Mouse (Mus musculus): ENCODE data around the gene Enoph1. TPM values are rescaled to one million over a fixed set of nuclear protein-coding genes. Genes with fewer than 3 reads are reported as not detected.

The Enoph1 gene
- 50.6 and 55.5 TPM in 2 replicates for polyA plus RNA-seq (2015; fragmentation: Nextera tagmentation; extraction: Ambion mirVana)

DNA sequence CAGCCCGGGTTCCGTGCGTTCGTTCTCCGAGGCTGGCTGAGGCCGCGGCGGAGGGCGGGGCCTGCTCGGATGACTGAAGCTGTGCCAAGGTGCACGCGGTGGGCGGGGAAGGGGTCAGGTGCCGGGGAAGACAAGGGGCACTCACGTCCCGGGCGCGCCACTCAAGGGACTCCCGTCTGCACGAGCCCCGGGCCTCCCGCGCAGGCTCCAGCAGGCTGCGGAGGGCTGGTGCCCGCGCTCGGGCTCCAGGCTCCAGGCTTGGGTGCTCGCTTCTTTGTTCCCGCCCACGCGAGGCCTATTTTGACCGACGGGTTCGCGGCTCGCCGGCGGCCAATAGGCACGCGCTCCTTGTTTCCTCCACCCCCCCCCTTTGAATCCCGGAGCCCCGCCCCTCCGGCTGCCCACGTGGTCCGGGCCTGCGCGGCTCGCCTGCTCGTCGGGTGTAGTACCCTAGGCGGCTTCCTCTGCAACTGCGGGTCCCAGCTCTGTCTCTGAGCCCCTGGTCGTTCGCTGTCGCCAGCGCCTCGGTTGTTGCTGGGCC lies at the start of gene Enoph1, which contains the start of gene Hnrnpdl:
Gene Enoph1, plus strand, starts transcription at position 384 of the 541 bp plus-strand sequence.
Gene Hnrnpdl, minus strand, starts transcription at position 63 of the 541 bp plus-strand sequence.
- H3K9me3 ChIP-seq, result no peaks in the 10 kb centered on the region
- H3K4me2 ChIP-seq, result peak within 1 kb of the TSS; percentile 87
- peak within 1 kb of the TSS; percentile 90 for H3K4me3 ChIP-seq
- H3K27me3 ChIP-seq, result no peaks in the 10 kb centered on the region
- peak within 1 kb of the TSS; percentile 99 for H3K9ac ChIP-seq
- H3K27ac ChIP-seq (replicated peaks), result peak within 1 kb of the TSS; percentile 99
- peaks cover 13% of the 10 kb centered on the region for H3K36me3 ChIP-seq
- WGBS, result under 1% methylated on average over 57 of the region's 57 CpGs
- peak; percentile 92 for ATAC-seq (ENCODE audit: low FRiP score, low read depth)
- H3K4me1 ChIP-seq (replicated peaks), result peaks cover 58% of the 10 kb centered on the region

DNA sequence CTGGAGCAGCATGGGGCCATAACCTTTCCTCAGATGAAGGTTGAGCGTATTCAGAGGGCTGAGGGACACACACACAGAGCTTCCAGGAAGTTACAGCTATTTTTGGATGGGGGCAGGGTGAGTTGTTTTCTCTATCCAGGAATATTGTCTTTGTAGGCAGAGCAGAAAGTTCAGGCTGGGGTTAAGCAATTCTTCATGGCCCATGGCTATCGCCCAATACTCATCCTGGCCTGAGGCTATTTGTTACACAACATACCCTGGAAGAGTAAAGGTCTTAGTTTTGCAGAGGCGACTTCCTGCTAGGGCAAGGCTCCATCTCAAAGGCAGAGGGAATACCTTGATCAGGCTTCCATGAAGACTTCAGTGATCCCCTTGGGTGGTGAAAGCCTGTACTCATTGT lies 45.6 kb upstream of the Enoph1 start:
- no peaks in the 10 kb centered on the region for H3K36me3 ChIP-seq
- no peaks in the 10 kb centered on the region for H3K4me1 ChIP-seq (replicated peaks)
- no peak for ATAC-seq (ENCODE audit: low FRiP score, low read depth)
- no peak overlapping the region for H3K4me3 ChIP-seq
- H3K4me2 ChIP-seq, result no peak overlapping the region
- no peaks in the 10 kb centered on the region for H3K27me3 ChIP-seq
- no peak overlapping the region for H3K27ac ChIP-seq (replicated peaks)
- H3K9me3 ChIP-seq, result no peaks in the 10 kb centered on the region
- H3K9ac ChIP-seq, result no peak overlapping the region
- 82% methylated on average over 3 of the region's 3 CpGs for WGBS

DNA sequence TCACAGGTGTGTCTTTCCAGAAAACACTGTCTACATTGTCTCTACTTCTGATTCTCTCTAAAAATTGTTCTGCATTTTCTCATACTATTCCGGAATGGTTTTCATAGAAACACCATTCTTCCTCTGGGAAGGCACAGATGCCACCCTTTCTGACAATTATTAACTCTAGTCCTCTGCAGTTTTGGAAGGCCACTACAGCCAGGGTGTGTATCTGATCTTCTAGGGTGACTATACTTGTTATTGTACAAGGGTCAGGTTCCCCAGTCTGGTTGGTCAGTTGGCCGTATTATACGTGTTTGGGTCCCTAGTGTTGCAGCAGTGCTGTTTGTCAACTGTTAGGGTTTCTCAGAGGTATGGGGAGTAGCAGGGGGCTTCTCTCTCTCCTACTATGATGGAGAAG lies 45.1 kb upstream of the Enoph1 start:
- H3K27ac ChIP-seq (replicated peaks), result no peak overlapping the region
- no peak for ATAC-seq (ENCODE audit: low FRiP score, low read depth)
- H3K36me3 ChIP-seq, result no peaks in the 10 kb centered on the region
- H3K4me1 ChIP-seq (replicated peaks), result no peaks in the 10 kb centered on the region
- no peak overlapping the region for H3K4me3 ChIP-seq
- no peak overlapping the region for H3K9ac ChIP-seq
- 98% methylated on average over 3 of the region's 3 CpGs for WGBS
- no peaks in the 10 kb centered on the region for H3K9me3 ChIP-seq
- no peaks in the 10 kb centered on the region for H3K27me3 ChIP-seq
- no peak overlapping the region for H3K4me2 ChIP-seq

- H3K27me3 ChIP-seq, result no peaks in the 10 kb centered on the region
- 76% methylated on average over 7 of the region's 7 CpGs for WGBS
- H3K4me1 ChIP-seq (replicated peaks), result no peaks in the 10 kb centered on the region
- no peak for ATAC-seq (ENCODE audit: low FRiP score, low read depth)
- no peaks in the 10 kb centered on the region for H3K9me3 ChIP-seq
- H3K4me3 ChIP-seq, result no peak overlapping the region
- H3K4me2 ChIP-seq, result no peak overlapping the region
- H3K36me3 ChIP-seq, result no peaks in the 10 kb centered on the region
- no peak overlapping the region for H3K27ac ChIP-seq (replicated peaks)
- H3K9ac ChIP-seq, result no peak overlapping the region
These were observed 39.7 kb upstream of the Enoph1 start for GRCm38 (mm10) chr5:100000048-100000447.

GRCm38 (mm10) chr5:100000500-100000899 lies 39.3 kb upstream of the Enoph1 start:
- Histone ChIP-seq H3K36me3 (no peaks in the 10 kb centered on the region), H3K4me3 (no peak overlapping the region), H3K27ac (replicated peaks) (no peak overlapping the region), H3K9me3 (no peaks in the 10 kb centered on the region), H3K27me3 (no peaks in the 10 kb centered on the region), H3K4me1 (replicated peaks) (no peaks in the 10 kb centered on the region), H3K4me2 (no peak overlapping the region), H3K9ac (no peak overlapping the region)
- WGBS, result 40% methylated on average over 6 of the region's 8 CpGs
- peak; percentile 15; the same call in 1 of the 2 replicates for ATAC-seq (ENCODE audit: low FRiP score, low read depth)

DNA sequence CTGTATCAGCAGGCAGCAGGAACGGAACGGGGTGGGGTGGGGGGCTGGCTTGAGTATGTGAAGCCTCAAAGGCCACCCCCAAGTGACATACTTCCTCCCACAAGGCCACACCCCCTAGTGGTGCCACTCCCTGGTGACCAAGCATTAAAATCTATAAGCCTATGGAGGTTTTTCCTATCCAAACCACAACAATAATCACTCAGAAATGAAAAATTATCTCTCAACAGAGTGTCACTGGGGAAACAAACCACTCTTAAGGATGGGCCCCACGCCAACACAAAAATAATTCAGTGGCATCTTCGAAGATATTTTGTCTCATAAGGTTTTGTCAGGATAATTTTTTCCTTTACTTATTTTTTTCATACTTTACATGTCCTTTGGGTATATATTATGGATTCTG lies 35.9 kb upstream of the Enoph1 start:
- no peaks in the 10 kb centered on the region for H3K27me3 ChIP-seq
- no peak overlapping the region for H3K4me3 ChIP-seq
- no peaks in the 10 kb centered on the region for H3K9me3 ChIP-seq
- no peak overlapping the region for H3K4me2 ChIP-seq
- H3K4me1 ChIP-seq (replicated peaks), result no peaks in the 10 kb centered on the region
- no peak overlapping the region for H3K9ac ChIP-seq
- 83% methylated on average over 4 of the region's 4 CpGs for WGBS
- H3K36me3 ChIP-seq, result no peaks in the 10 kb centered on the region
- ATAC-seq (ENCODE audit: low FRiP score, low read depth), result no peak
- H3K27ac ChIP-seq (replicated peaks), result no peak overlapping the region

- Histone ChIP-seq H3K9ac (no peak overlapping the region), H3K4me3 (no peak overlapping the region), H3K27me3 (no peaks in the 10 kb centered on the region), H3K9me3 (no peaks in the 10 kb centered on the region), H3K36me3 (no peaks in the 10 kb centered on the region), H3K4me1 (replicated peaks) (no peaks in the 10 kb centered on the region), H3K4me2 (no peak overlapping the region), H3K27ac (replicated peaks) (no peak overlapping the region)
- no peak for ATAC-seq (ENCODE audit: low FRiP score, low read depth)
- WGBS, result 67% methylated on average over 3 of the region's 3 CpGs
These were observed 34.4 kb upstream of the Enoph1 start for GRCm38 (mm10) chr5:100005431-100005830.

DNA sequence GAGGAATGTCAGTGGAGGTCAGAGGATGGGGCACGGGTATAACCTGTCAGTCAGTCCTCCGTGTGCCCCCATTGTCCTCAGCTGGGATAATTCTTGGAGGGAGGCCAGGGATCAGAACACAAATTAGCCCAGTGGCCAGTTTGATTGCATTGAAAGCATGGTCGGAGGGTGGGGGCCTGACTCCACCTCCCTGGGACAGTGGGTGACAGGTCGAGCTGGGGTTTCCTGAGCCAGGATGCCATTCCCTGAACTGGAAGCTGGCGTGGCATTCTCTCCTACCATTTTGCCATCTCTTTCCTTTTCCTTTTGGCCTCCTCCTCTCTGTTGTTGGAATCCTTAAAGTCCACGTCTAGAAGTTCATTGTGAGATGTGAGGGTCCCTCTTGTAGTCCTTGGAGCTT lies 33.9 kb upstream of the Enoph1 start:
- Histone ChIP-seq H3K4me1 (replicated peaks) (no peaks in the 10 kb centered on the region), H3K4me2 (no peak overlapping the region), H3K36me3 (no peaks in the 10 kb centered on the region), H3K9ac (no peak overlapping the region), H3K9me3 (no peaks in the 10 kb centered on the region), H3K27ac (replicated peaks) (no peak overlapping the region), H3K27me3 (no peaks in the 10 kb centered on the region), H3K4me3 (no peak overlapping the region)
- no peak for ATAC-seq (ENCODE audit: low FRiP score, low read depth)
- WGBS, result 85% methylated on average over 6 of the region's 6 CpGs

DNA sequence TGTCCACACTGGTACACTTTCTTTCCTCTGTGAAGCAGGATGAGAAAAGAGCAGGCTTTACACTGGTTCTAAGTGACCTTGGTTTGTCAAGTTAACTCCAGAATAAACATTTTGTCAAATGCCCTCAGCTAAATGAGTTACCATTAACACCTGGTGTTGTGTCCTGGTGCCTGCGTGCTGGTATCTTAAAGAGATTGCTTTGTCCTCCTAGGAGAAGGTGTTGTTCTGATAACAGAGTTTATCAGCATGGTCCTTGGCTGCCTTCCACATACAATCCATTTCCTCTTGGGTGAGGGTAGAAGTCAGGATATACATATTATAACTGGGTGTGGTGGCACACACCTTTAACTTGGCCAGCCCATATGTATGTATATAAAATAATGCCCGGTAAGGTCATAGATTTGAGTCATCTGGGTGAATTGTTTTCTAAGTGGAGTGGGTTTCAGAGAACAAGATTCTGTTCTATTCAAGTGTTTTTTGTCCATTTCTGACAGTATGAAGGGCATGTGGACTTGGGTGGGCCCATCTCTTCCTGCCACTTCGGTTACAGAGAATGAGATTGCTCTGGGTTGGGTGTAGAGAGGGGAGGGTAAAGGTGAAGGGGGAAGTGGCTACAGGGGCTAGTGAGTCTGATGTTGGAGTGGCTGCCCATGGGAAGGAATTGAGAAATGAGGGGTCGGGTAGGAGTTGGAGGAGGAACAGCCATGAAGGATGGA lies 33.3 kb upstream of the Enoph1 start:
- Histone ChIP-seq H3K4me1 (replicated peaks) (no peaks in the 10 kb centered on the region), H3K4me2 (no peak overlapping the region), H3K9me3 (no peaks in the 10 kb centered on the region), H3K27ac (replicated peaks) (no peak overlapping the region), H3K4me3 (no peak overlapping the region), H3K36me3 (no peaks in the 10 kb centered on the region), H3K9ac (no peak overlapping the region), H3K27me3 (no peaks in the 10 kb centered on the region)
- WGBS, result 95% methylated on average over 4 of the region's 4 CpGs
- no peak for ATAC-seq (ENCODE audit: low FRiP score, low read depth)

DNA sequence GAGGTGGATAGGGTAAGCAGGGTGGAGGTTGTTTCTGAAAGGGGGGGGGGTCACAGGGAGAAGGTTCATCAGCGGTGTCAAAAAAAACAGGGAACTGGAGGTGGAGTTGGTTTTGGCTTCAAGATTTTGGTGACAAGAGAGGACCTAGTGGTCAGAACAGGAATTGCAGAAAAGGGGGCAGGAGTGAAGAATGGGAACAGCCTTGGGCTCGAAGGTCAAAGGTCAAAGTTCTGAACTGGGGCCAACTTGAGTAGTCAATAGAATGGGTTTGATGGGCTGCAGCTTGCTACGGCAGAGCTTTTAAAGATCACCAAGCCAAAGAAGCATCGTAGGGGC lies 32.8 kb upstream of the Enoph1 start:
- H3K4me1 ChIP-seq (replicated peaks), result no peaks in the 10 kb centered on the region
- WGBS, result 77% methylated on average over 4 of the region's 4 CpGs
- no peak overlapping the region for H3K9ac ChIP-seq
- no peak overlapping the region for H3K4me3 ChIP-seq
- H3K27ac ChIP-seq (replicated peaks), result no peak overlapping the region
- no peaks in the 10 kb centered on the region for H3K9me3 ChIP-seq
- H3K27me3 ChIP-seq, result no peaks in the 10 kb centered on the region
- no peaks in the 10 kb centered on the region for H3K36me3 ChIP-seq
- ATAC-seq (ENCODE audit: low FRiP score, low read depth), result no peak
- no peak overlapping the region for H3K4me2 ChIP-seq

GRCm38 (mm10) chr5:100008485-100008884 lies 31.3 kb upstream of the Enoph1 start:
- no peak for ATAC-seq (ENCODE audit: low FRiP score, low read depth)
- 63% methylated on average over 3 of the region's 3 CpGs for WGBS
- Histone ChIP-seq H3K9me3 (no peaks in the 10 kb centered on the region), H3K27me3 (no peaks in the 10 kb centered on the region), H3K36me3 (no peaks in the 10 kb centered on the region), H3K27ac (replicated peaks) (no peak overlapping the region), H3K4me3 (no peak overlapping the region), H3K9ac (no peak overlapping the region), H3K4me2 (no peak overlapping the region), H3K4me1 (replicated peaks) (no peaks in the 10 kb centered on the region)

DNA sequence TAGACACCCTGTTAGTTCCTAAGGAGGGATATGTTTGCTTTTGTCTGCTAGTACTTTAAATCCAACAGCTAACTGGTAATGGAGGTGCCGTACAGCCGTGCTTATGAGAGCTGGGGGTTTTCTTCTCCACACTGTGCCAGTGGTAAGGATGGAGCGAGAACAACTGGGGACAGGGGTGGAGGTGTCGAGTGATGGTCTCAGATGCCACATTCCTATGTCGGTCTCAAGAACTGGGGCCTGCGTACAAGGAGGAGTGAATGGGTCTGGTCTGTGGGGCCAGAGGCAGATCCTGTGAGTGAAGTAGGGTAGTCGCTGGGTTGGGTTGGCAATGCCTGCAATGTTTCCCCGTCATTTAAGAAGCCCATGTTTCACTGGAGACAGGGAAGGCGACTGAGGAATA lies 27.2 kb upstream of the Enoph1 start:
- 93% methylated on average over 9 of the region's 9 CpGs for WGBS
- no peaks in the 10 kb centered on the region for H3K27me3 ChIP-seq
- H3K4me2 ChIP-seq, result no peak overlapping the region
- no peaks in the 10 kb centered on the region for H3K4me1 ChIP-seq (replicated peaks)
- no peaks in the 10 kb centered on the region for H3K9me3 ChIP-seq
- no peaks in the 10 kb centered on the region for H3K36me3 ChIP-seq
- ATAC-seq (ENCODE audit: low FRiP score, low read depth), result no peak
- no peak overlapping the region for H3K27ac ChIP-seq (replicated peaks)
- no peak overlapping the region for H3K9ac ChIP-seq
- H3K4me3 ChIP-seq, result no peak overlapping the region

GRCm38 (mm10) chr5:100020089-100020488 lies 19.7 kb upstream of the Enoph1 start:
- no peak overlapping the region for H3K4me3 ChIP-seq
- ATAC-seq (ENCODE audit: low FRiP score, low read depth), result no peak
- no peak overlapping the region for H3K27ac ChIP-seq (replicated peaks)
- no peaks in the 10 kb centered on the region for H3K4me1 ChIP-seq (replicated peaks)
- H3K9ac ChIP-seq, result no peak overlapping the region
- no peaks in the 10 kb centered on the region for H3K27me3 ChIP-seq
- H3K4me2 ChIP-seq, result no peak overlapping the region
- no peaks in the 10 kb centered on the region for H3K9me3 ChIP-seq
- H3K36me3 ChIP-seq, result no peaks in the 10 kb centered on the region
